Comparison of ENCODE assay signal across 28 mouse cellular contexts in the genomic region with DNA sequence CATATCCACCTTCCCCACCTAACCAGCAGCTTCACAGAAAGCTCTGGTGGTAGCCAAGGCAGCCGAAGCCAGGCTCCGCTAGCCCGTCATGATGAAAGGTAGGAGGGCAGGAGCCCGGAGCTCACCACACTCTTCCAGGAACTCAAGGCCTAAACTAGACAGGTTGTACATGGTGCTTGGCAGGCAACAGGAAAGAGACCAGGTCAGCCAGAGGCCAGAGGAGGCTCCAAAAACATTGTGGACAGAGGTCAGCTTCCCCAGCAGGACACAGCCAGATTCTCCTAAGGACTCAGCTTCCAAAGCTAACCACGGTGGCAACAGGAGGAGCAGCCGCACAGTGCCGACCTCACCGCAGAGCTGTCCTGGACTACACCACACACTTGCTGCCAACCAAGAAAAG. TPM values are rescaled to one million over a fixed set of nuclear protein-coding genes. Genes with fewer than 3 reads are reported as not detected.
DNase-seq lines count a peak whose midpoint lies in the region; ATAC-seq and TF ChIP-seq lines count a peak whose summit lies in the region.
"Had no signal": no experiment of that assay in that cellular context is flagged by ENCODE, and none has a peak within 500 bp of the region (broad histone marks: within the 10 kb centered on the region; RNA-seq: fewer than 3 reads in every experiment).

No protein-coding gene starts in this region.

- H3K27me3 ChIP-seq in heart, embryonic 11.5 days (ENCODE audit: control insufficient read depth, insufficient read depth, low read length): peaks cover 15% of the 10 kb centered on the region
- H3K27me3 ChIP-seq: embryonic facial prominence, embryonic 13.5 days; heart, embryonic 15.5 days had no signal

- no peaks in the 10 kb centered on the region for H3K4me1 ChIP-seq in heart, embryonic 11.5 days (ENCODE audit: control insufficient read depth, insufficient read depth, low read length)
- H3K4me1 ChIP-seq in lung, adult 2 months (ENCODE audit: control insufficient read depth, insufficient read depth, low read length): no peaks in the 10 kb centered on the region
- H3K4me1 ChIP-seq: embryonic facial prominence, embryonic 10.5 days; embryonic facial prominence, embryonic 13.5 days; forebrain, embryonic 13.5 days had no signal

- no peak for TF ChIP-seq POLR2A in lung, adult 2 months (IDR thresholded peaks at IDR 0.05; ENCODE audit: borderline replicate concordance, extremely low read depth, low read depth, low read length)

- H3K4me2 ChIP-seq in heart, embryonic 11.5 days: no peak overlapping the region
- H3K4me2 ChIP-seq: embryonic facial prominence, embryonic 13.5 days; forebrain, embryonic 13.5 days; heart, embryonic 12.5 days; heart, embryonic 15.5 days; hindbrain, embryonic 14.5 days had no signal

- H3K4me3 ChIP-seq in heart, embryonic 11.5 days (ENCODE audit: low read depth, low read length): no peak overlapping the region
- no peak overlapping the region for H3K4me3 ChIP-seq in lung, adult 2 months (replicated peaks; ENCODE audit: extremely low read depth, low read depth, low read length)
- H3K4me3 ChIP-seq: embryonic facial prominence, embryonic 10.5 days; embryonic facial prominence, embryonic 13.5 days; erythroblast, embryonic 14.5 days; forebrain, embryonic 13.5 days; heart, embryonic 12.5 days; heart, embryonic 15.5 days had no signal

- peak; percentile 38 for DNase-seq in adrenal gland, postnatal 10 days
- DNase-seq in adrenal gland, adult 2 months: no peak
- peak; percentile 93 for DNase-seq in heart, adult 11 months
- peak; percentile 39 to 50 for DNase-seq in kidney, postnatal 36 days
- no peak for DNase-seq in kidney, postnatal 14 days
- DNase-seq in adipocyte (ENCODE audit: low spot score): peak; percentile 63
- DNase-seq in lung, adult 2 months: no peak
- DNase-seq: adrenal gland, postnatal 25 days; cerebellum, adult 11-12 months; cerebellum, adult 8-10 months; cerebellum, postnatal 10 days; cerebellum, postnatal 36 days; embryo, embryonic 11 days; forebrain, postnatal 0 days; gastrocnemius, postnatal 36 days; heart, postnatal 10 days; heart, postnatal 36 days had no signal

- no peaks in the 10 kb centered on the region for H3K9me3 ChIP-seq in heart, embryonic 11.5 days (replicated peaks; ENCODE audit: control insufficient read depth, low read length)
- H3K9me3 ChIP-seq: embryonic facial prominence, embryonic 10.5 days; embryonic facial prominence, embryonic 13.5 days; forebrain, embryonic 13.5 days; heart, embryonic 12.5 days; heart, embryonic 15.5 days had no signal

- WGBS in heart, embryonic 11.5 days (ENCODE audit: insufficient replicate concordance): 85% methylated on average over 8 of the region's 8 CpGs
- WGBS in lung, adult 2 months: 88% methylated on average over 8 of the region's 8 CpGs

- peaks cover 3% of the 10 kb centered on the region; the same call in 1 of the 2 replicates for H3K36me3 ChIP-seq in heart, embryonic 11.5 days (ENCODE audit: control insufficient read depth, insufficient read depth, low read length)
- H3K36me3 ChIP-seq: embryonic facial prominence, embryonic 10.5 days had no signal

- H3K9ac ChIP-seq in heart, embryonic 11.5 days (ENCODE audit: low read depth, low read length): no peak overlapping the region
- H3K9ac ChIP-seq: embryonic facial prominence, embryonic 13.5 days; forebrain, embryonic 13.5 days; forebrain, postnatal 0 days; heart, embryonic 12.5 days; heart, embryonic 15.5 days; hindbrain, embryonic 14.5 days had no signal

- ATAC-seq in heart, embryonic 11.5 days (replicated peaks; ENCODE audit: insufficient number of reproducible peaks, low FRiP score, low TSS enrichment): no peak
- ATAC-seq: activated CD4-positive, CD25-positive, alpha-beta regulatory T cell, adult 4 months; forebrain, embryonic 13.5 days; forebrain, postnatal 0 days; hindbrain, postnatal 0 days; inflammation-experienced regulatory T-cells, adult 6 months had no signal

- H3K27ac ChIP-seq in heart, embryonic 11.5 days (ENCODE audit: low read depth, low read length): no peak overlapping the region
- H3K27ac ChIP-seq: embryonic facial prominence, embryonic 10.5 days; embryonic facial prominence, embryonic 13.5 days; forebrain, embryonic 13.5 days; heart, embryonic 15.5 days; hindbrain, embryonic 14.5 days; hindbrain, postnatal 0 days had no signal

- no peak for TF ChIP-seq CTCF in lung, adult 2 months (IDR thresholded peaks at IDR 0.05; ENCODE audit: insufficient read depth, low read length)

RNA-seq across cellular contexts. Expression of a gene that starts 9.8 kb away (rescaled TPM):
- 10 to 100 TPM; 21.5 to 23.1 TPM for total RNA-seq in adrenal gland, postnatal 10 days (2021)
- 10 to 100 TPM; 26.1 to 36.3 TPM for total RNA-seq in adrenal gland, adult 2 months (2021)
- polyA plus RNA-seq in adrenal gland, adult 2 months (2012; rRNA removed): 9.0 and 29.0 TPM in 2 replicates
- polyA plus RNA-seq in heart, embryonic 11.5 days (2014; fragmentation: Nextera tagmentation; extraction: Ambion mirVana): 3.6 and 5.6 TPM in 2 replicates
- 8.0 and 8.2 TPM in 2 replicates for polyA plus RNA-seq in lung, adult 2 months (2012; rRNA removed)

RNA-seq across cellular contexts. Expression of a gene that starts 31.4 kb away (rescaled TPM):
- total RNA-seq in adrenal gland, postnatal 10 days (2021): 10 to 100 TPM; 24.5 to 32.4 TPM
- total RNA-seq in adrenal gland, adult 2 months (2021): 10 to 100 TPM; 22.7 to 47.7 TPM
- polyA plus RNA-seq in adrenal gland, adult 2 months (2012; rRNA removed): 33.7 and 35.4 TPM in 2 replicates
- polyA plus RNA-seq in heart, embryonic 11.5 days (2014; fragmentation: Nextera tagmentation; extraction: Ambion mirVana): 16.1 and 17.5 TPM in 2 replicates
- 20.0 and 24.9 TPM in 2 replicates for polyA plus RNA-seq in lung, adult 2 months (2012; rRNA removed)

Comparison
In these comparisons a context has a peak if more than half of its experiments do, and no peak if none do; other contexts are left out.
1. DNase-seq: peak in adrenal gland, postnatal 10 days (single experiment), heart, adult 11 months (single experiment), kidney, postnatal 36 days (2 of 2) and adipocyte (single experiment); none in adrenal gland, adult 2 months (single experiment), kidney, postnatal 14 days (single experiment) and lung, adult 2 months (single experiment).